Mouse (Mus musculus) liver (tissue): Measurements from ENCODE around the gene Olfr1356.
"Not testable (repeated sequence)": the region's sequence is repeated elsewhere in the genome, so short reads cannot be mapped to it uniquely, and the experiment has no call there.

Experiments used
- DNase-seq: peaks from one replicate; pipeline ENCODE4 v3.0.0-alpha.2; 2020; ENCODE audit warnings: mixed read lengths

Olfr1356 gene

GRCm38 (mm10) chr10:78852066-78852465 lies at the start of gene Olfr1356:
Olfr1356 (minus strand) TSS chr10:78852166.
- DNase-seq: no peak

GRCm38 (mm10) chr10:78875240-78875639 lies 23.3 kb upstream of the Olfr1356 start, which contains the start of gene Olfr1355:
Olfr1355 (plus strand) TSS chr10:78875540.
- DNase-seq: no peak

- not testable (repeated sequence) for DNase-seq
Measured at GRCm38 (mm10) chr10:78840456-78840855, 11.5 kb downstream of the Olfr1356 start.

GRCm38 (mm10) chr10:78812358-78813060 lies 39.5 kb downstream of the Olfr1356 start:
- no peak for DNase-seq

GRCm38 (mm10) chr10:78801449-78801848 lies 50.5 kb downstream of the Olfr1356 start:
- no peak for DNase-seq
